Mouse (Mus musculus): Measurements from ENCODE around the gene Zbtb12. TPM values are rescaled to one million over a fixed set of nuclear protein-coding genes. Genes with fewer than 3 reads are reported as not detected.

Gene Zbtb12
- polyA plus RNA-seq, 1 experiment from 2014 or later = 1.6 TPM

DNA sequence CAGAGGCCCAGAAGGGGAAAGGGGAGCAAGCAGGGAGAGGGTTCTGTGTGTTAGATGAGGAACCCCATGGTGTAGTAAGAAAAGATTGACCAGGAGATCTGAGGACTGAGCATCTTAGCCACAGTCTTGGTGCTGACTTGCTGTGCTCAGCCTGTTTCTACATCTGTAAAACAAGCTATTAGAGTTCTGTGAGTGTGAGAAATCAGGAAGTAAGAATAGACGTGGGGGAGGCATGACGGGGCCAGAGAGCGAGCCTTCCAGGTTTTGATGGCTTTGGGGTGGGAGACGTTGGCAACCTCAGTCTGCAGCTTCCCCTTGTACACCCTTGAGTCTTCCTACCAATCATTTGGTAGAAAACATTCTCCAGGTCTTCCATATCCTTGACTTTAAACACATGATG is 20.6 kb upstream of the Zbtb12 start:
- H3K9me3 ChIP-seq (replicated peaks; ENCODE audit: control insufficient read depth, low read length) = no peaks in the 10 kb centered on the region
- 82% methylated on average over 4 of the region's 4 CpGs for WGBS
- H3K27ac ChIP-seq (replicated peaks; ENCODE audit: low read depth, low read length) = no peak overlapping the region
- DNase-seq (ENCODE audit: low spot score) (no peak), ATAC-seq (replicated peaks; ENCODE audit: insufficient number of reproducible peaks, low FRiP score, low TSS enrichment, low read depth) (no peak)
- no peaks in the 10 kb centered on the region for H3K27me3 ChIP-seq (ENCODE audit: control insufficient read depth, insufficient read depth, low read length)
- H3K4me2 ChIP-seq (ENCODE audit: low read depth, low read length) = no peak overlapping the region
- no peaks in the 10 kb centered on the region for H3K4me1 ChIP-seq (ENCODE audit: control insufficient read depth, insufficient read depth, low read length)
- H3K4me3 ChIP-seq (ENCODE audit: low read depth, low read length) = no peak overlapping the region
- no peaks in the 10 kb centered on the region; the same call in none of the 2 replicates for H3K36me3 ChIP-seq (replicated peaks; ENCODE audit: control insufficient read depth, insufficient read depth, low read depth, low read length)
- H3K9ac ChIP-seq (replicated peaks; ENCODE audit: low read length) = no peak overlapping the region

DNA sequence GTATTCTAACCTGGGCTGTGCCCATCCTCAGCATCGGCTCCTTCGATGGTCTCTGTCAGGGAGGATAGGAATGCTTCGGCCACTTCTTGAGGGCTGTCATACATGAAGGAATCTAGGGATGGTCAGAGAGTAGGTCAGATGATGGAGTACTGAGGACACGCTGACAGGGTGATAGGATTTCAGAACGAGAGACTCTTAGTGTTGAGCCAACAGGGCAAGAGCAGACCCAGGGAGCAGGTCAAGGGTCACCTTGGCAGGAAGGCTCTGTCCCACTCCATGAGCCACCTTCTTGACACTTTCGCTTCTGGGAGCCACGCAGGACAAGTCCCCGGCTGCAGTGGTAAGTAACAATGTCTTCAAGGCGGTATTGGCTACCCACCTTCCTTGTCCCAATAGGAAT is 18.8 kb upstream of the Zbtb12 start:
- Histone ChIP-seq H3K27ac (replicated peaks; ENCODE audit: low read depth, low read length) (no peak overlapping the region), H3K36me3 (replicated peaks; ENCODE audit: control insufficient read depth, insufficient read depth, low read depth, low read length) (no peaks in the 10 kb centered on the region; the same call in 1 of the 2 replicates), H3K27me3 (ENCODE audit: control insufficient read depth, insufficient read depth, low read length) (no peaks in the 10 kb centered on the region), H3K9ac (replicated peaks; ENCODE audit: low read length) (no peak overlapping the region), H3K4me3 (ENCODE audit: low read depth, low read length) (no peak overlapping the region), H3K4me1 (ENCODE audit: control insufficient read depth, insufficient read depth, low read length) (no peaks in the 10 kb centered on the region), H3K9me3 (replicated peaks; ENCODE audit: control insufficient read depth, low read length) (no peaks in the 10 kb centered on the region), H3K4me2 (ENCODE audit: low read depth, low read length) (no peak overlapping the region)
- WGBS = 82% methylated on average over 9 of the region's 9 CpGs
- DNase-seq (ENCODE audit: low spot score) (no peak), ATAC-seq (replicated peaks; ENCODE audit: insufficient number of reproducible peaks, low FRiP score, low TSS enrichment, low read depth) (no peak)

DNA sequence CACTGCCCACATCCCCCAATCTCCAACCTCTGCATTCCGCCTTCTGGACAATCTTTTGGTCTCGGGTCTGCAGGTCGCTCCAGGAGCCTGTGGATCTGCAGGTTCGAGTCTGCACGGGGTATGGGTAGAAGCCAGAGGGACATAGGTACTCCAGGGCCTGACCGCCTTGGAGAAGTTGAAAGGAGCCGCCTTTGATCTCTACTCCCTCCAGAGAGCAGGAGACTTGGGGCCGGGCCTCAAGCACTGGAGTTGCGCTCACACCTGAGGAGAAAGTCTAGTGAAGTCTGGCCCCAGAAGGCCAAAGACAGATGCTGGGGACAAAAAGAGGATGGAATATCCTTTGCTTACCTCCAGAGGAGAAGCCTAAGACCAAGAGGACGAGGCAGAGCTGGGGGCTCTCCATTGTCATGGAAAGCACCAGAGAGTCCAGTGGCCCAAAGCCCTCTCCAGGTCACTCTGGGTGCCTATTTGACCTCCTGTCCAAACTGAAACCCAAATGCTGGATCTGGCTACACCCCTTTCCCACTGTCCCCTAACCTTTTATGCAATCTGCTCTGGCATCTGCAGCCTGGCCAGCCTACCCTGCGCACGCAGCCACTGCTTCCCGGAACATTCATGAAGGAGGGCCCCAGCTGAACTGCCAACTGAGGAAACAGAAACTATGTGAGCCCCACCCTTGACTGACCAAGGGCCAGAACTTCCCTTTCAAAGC is 17.4 kb upstream of the Zbtb12 start:
- 69% methylated on average over 13 of the region's 13 CpGs for WGBS
- DNase-seq (ENCODE audit: low spot score) (no peak), ATAC-seq (replicated peaks; ENCODE audit: insufficient number of reproducible peaks, low FRiP score, low TSS enrichment, low read depth) (no peak)
- Histone ChIP-seq H3K27me3 (ENCODE audit: control insufficient read depth, insufficient read depth, low read length) (no peaks in the 10 kb centered on the region), H3K9ac (replicated peaks; ENCODE audit: low read length) (no peak overlapping the region), H3K4me2 (ENCODE audit: low read depth, low read length) (no peak overlapping the region), H3K9me3 (replicated peaks; ENCODE audit: control insufficient read depth, low read length) (no peaks in the 10 kb centered on the region), H3K36me3 (replicated peaks; ENCODE audit: control insufficient read depth, insufficient read depth, low read depth, low read length) (no peaks in the 10 kb centered on the region), H3K4me1 (ENCODE audit: control insufficient read depth, insufficient read depth, low read length) (no peaks in the 10 kb centered on the region), H3K4me3 (ENCODE audit: low read depth, low read length) (no peak overlapping the region), H3K27ac (replicated peaks; ENCODE audit: low read depth, low read length) (no peak overlapping the region)

DNA sequence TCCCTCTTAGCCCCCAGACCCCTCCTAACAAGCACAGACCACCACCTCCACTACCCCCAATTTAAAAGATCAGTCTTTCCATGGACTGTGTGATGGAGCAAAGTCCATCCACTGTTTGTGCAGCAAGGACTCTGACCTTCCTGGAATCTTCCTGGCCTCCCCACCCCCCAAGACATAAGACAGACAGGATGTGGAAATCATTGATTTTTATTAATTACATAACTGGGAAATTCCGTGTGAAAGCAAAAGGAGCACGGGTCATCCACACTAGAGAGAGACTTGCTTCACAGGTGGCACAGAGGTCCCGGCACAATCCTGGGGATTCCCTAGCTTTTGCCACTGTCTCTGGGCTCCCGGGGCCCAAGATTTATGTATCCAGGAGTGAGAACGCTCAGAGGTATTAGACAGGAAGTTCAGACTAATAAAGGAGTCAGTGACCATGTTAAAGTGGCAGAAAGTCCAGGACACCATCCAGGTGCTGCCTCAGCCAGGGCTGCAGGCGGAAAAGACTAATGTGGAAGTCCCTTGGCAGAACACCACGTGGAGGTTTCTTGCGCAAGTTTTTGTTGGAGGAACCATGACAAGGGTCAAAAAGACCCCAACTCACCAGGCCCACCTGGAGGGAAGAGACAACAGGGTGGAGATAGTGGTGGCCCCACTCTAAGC is 16.7 kb upstream of the Zbtb12 start, which contains the start of gene Cfb:
Cfb (minus strand) TSS at position 103 of the 666 bp plus-strand sequence.
- Histone ChIP-seq H3K27me3 (ENCODE audit: control insufficient read depth, insufficient read depth, low read length) (no peaks in the 10 kb centered on the region), H3K4me2 (ENCODE audit: low read depth, low read length) (no peak within 1 kb of the TSS), H3K4me3 (ENCODE audit: low read depth, low read length) (no peak within 1 kb of the TSS), H3K36me3 (replicated peaks; ENCODE audit: control insufficient read depth, insufficient read depth, low read depth, low read length) (no peaks in the 10 kb centered on the region), H3K9me3 (replicated peaks; ENCODE audit: control insufficient read depth, low read length) (no peaks in the 10 kb centered on the region), H3K27ac (replicated peaks; ENCODE audit: low read depth, low read length) (no peak within 1 kb of the TSS), H3K9ac (replicated peaks; ENCODE audit: low read length) (no peak within 1 kb of the TSS), H3K4me1 (ENCODE audit: control insufficient read depth, insufficient read depth, low read length) (no peaks in the 10 kb centered on the region)
- no peak for ATAC-seq (replicated peaks; ENCODE audit: insufficient number of reproducible peaks, low FRiP score, low TSS enrichment, low read depth)
- 71% methylated on average over 8 of the region's 8 CpGs for WGBS
- no peak for DNase-seq (ENCODE audit: low spot score)

- 55% methylated on average over 7 of the region's 7 CpGs for WGBS
Measured at GRCm38 (mm10) chr17:34865981-34866380, 13.3 kb upstream of the Zbtb12 start.

DNA sequence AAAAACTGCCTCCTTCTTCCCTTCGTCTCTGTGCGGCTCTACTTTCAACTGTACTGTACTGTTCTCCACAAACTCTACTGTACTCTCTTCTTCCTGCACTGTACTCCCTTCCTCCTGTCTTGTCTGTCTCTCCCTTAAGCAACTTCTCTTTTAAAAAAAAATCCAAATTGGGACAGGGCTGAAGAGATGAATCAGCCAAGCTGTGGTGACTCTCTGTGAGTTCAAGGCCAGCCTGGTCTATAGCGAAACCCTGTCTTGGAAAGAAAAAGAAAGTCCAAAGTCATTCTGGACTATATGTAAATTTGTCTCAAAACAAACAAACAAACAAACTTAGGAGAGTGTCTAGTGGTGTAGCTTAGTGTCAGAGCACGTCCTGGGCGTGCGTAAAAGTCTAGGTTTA is 5.0 kb upstream of the Zbtb12 start:
- no peaks in the 10 kb centered on the region for H3K27me3 ChIP-seq (ENCODE audit: control insufficient read depth, insufficient read depth, low read length)
- H3K4me1 ChIP-seq (ENCODE audit: control insufficient read depth, insufficient read depth, low read length) = no peaks in the 10 kb centered on the region; the same call in 1 of the 2 replicates
- 89% methylated on average over 6 of the region's 6 CpGs for WGBS
- no peak overlapping the region for H3K9ac ChIP-seq (replicated peaks; ENCODE audit: low read length)
- H3K27ac ChIP-seq (replicated peaks; ENCODE audit: low read depth, low read length) = no peak overlapping the region
- no peaks in the 10 kb centered on the region for H3K9me3 ChIP-seq (replicated peaks; ENCODE audit: control insufficient read depth, low read length)
- H3K36me3 ChIP-seq (replicated peaks; ENCODE audit: control insufficient read depth, insufficient read depth, low read depth, low read length) = no peaks in the 10 kb centered on the region
- H3K4me2 ChIP-seq (ENCODE audit: low read depth, low read length) = no peak overlapping the region
- H3K4me3 ChIP-seq (ENCODE audit: low read depth, low read length) = no peak overlapping the region
- DNase-seq (ENCODE audit: low spot score) = no peak
- ATAC-seq (replicated peaks; ENCODE audit: insufficient number of reproducible peaks, low FRiP score, low TSS enrichment, low read depth) = no peak

More at GRCm38 (mm10) chr17:34865981-34866380, 13.3 kb upstream of the Zbtb12 start:
- Histone ChIP-seq H3K4me3 (ENCODE audit: low read depth, low read length) (no peak overlapping the region), H3K9ac (replicated peaks; ENCODE audit: low read length) (no peak overlapping the region), H3K9me3 (replicated peaks; ENCODE audit: control insufficient read depth, low read length) (no peaks in the 10 kb centered on the region), H3K27ac (replicated peaks; ENCODE audit: low read depth, low read length) (no peak overlapping the region), H3K4me2 (ENCODE audit: low read depth, low read length) (no peak overlapping the region), H3K4me1 (ENCODE audit: control insufficient read depth, insufficient read depth, low read length) (no peaks in the 10 kb centered on the region), H3K27me3 (ENCODE audit: control insufficient read depth, insufficient read depth, low read length) (no peaks in the 10 kb centered on the region), H3K36me3 (replicated peaks; ENCODE audit: control insufficient read depth, insufficient read depth, low read depth, low read length) (no peaks in the 10 kb centered on the region)
- ATAC-seq (replicated peaks; ENCODE audit: insufficient number of reproducible peaks, low FRiP score, low TSS enrichment, low read depth) (no peak), DNase-seq (ENCODE audit: low spot score) (no peak)

DNA sequence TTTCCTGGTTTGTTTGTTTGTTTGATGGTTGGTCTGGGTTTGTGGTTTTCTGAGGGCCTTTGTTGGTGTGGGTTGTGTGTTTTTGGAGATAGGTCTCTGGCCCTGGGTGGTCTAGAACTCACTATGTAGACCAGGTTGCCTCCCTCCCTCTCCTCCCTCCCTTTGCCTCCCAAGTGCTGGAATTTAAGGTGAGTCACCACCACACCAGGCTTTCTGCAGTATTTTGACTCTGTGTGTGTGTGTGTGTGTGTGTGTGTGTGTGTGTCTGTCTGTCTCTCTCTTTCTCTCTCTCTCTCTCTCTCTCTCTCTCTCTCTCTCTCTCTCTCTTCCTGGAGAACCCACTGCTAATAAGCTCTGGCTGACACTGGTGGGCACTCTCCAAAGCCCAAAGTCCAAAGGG is 1.9 kb downstream of the Zbtb12 start:
- no peak overlapping the region for H3K4me2 ChIP-seq (ENCODE audit: low read depth, low read length)
- no peak overlapping the region for H3K27ac ChIP-seq (replicated peaks; ENCODE audit: low read depth, low read length)
- no peak overlapping the region for H3K4me3 ChIP-seq (ENCODE audit: low read depth, low read length)
- ATAC-seq (replicated peaks; ENCODE audit: insufficient number of reproducible peaks, low FRiP score, low TSS enrichment, low read depth) (no peak), DNase-seq (ENCODE audit: low spot score) (no peak)
- no peak overlapping the region for H3K9ac ChIP-seq (replicated peaks; ENCODE audit: low read length)
- no peaks in the 10 kb centered on the region for H3K36me3 ChIP-seq (replicated peaks; ENCODE audit: control insufficient read depth, insufficient read depth, low read depth, low read length)
- no peaks in the 10 kb centered on the region for H3K9me3 ChIP-seq (replicated peaks; ENCODE audit: control insufficient read depth, low read length)
- H3K4me1 ChIP-seq (ENCODE audit: control insufficient read depth, insufficient read depth, low read length) = peaks cover 6% of the 10 kb centered on the region
- H3K27me3 ChIP-seq (ENCODE audit: control insufficient read depth, insufficient read depth, low read length) = no peaks in the 10 kb centered on the region

DNA sequence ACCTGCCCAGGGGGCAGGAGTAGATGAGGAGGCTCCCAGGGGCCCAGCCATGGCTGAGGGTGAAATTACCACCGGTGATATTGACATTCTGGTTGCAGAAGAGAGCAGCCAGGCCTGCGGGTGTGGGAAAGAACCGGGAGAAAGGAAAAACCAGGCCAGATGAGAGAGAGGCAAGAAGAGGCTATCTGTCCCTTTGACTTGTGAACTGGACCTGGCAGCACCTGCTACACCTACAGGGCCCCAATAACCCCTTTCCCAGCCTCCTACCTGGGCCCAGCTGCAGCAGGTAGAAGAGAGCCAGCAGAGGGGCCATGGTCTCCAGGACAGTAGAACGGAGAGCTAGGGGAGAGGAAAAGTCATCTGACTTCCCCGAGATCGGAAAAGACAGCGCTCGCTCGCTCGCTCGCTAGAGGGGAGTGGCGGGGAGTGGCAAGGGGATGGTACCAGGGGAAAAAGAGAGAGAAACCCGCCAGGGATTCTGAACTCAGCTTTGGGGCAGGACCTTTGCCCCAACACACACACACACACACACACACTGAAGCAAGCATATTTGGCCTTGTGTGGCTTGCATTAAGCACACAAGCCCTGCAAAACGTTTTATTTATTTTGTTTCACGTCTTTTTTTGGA is 2.5 kb downstream of the Zbtb12 start, which contains the start of gene Gm20547:
Gm20547 (minus strand) TSS at position 360 of the 628 bp plus-strand sequence.
- H3K9me3 ChIP-seq (replicated peaks; ENCODE audit: control insufficient read depth, low read length) = no peaks in the 10 kb centered on the region
- no peak within 1 kb of the TSS; the same call in 1 of the 2 replicates for H3K4me2 ChIP-seq (ENCODE audit: low read depth, low read length)
- 5% methylated on average over 15 of the region's 15 CpGs for WGBS
- H3K36me3 ChIP-seq (replicated peaks; ENCODE audit: control insufficient read depth, insufficient read depth, low read depth, low read length) = no peaks in the 10 kb centered on the region
- DNase-seq (ENCODE audit: low spot score) = no peak
- ATAC-seq (replicated peaks; ENCODE audit: insufficient number of reproducible peaks, low FRiP score, low TSS enrichment, low read depth) = no peak
- H3K4me1 ChIP-seq (ENCODE audit: control insufficient read depth, insufficient read depth, low read length) = peaks cover 6% of the 10 kb centered on the region
- H3K4me3 ChIP-seq (ENCODE audit: low read depth, low read length) = no peak within 1 kb of the TSS
- H3K27me3 ChIP-seq (ENCODE audit: control insufficient read depth, insufficient read depth, low read length) = no peaks in the 10 kb centered on the region
- H3K27ac ChIP-seq (replicated peaks; ENCODE audit: low read depth, low read length) = no peak within 1 kb of the TSS
- H3K9ac ChIP-seq (replicated peaks; ENCODE audit: low read length) = peak within 1 kb of the TSS; percentile 18; the same call in 1 of the 2 replicates
